9 mouse cellular contexts compared by ENCODE assay signal in genomic region chr2:26341510-26341981, GRCm38 (mm10). TPM values are rescaled to one million over a fixed set of nuclear protein-coding genes. Genes with fewer than 3 reads are reported as not detected.
DNase-seq lines count a peak whose midpoint lies in the region; ATAC-seq lines count a peak whose summit lies in the region.
"Had no signal": no experiment of that assay in that cellular context is flagged by ENCODE, and none has a peak within 500 bp of the region (broad histone marks: within the 10 kb centered on the region; RNA-seq: fewer than 3 reads in every experiment).

No protein-coding gene starts in this region.

- no peaks in the 10 kb centered on the region for H3K27me3 ChIP-seq in kidney, embryonic 15.5 days
- no peaks in the 10 kb centered on the region for H3K27me3 ChIP-seq in embryonic facial prominence, embryonic 14.5 days (replicated peaks; ENCODE audit: control insufficient read depth, insufficient read depth, low read length)
- H3K27me3 ChIP-seq in heart, embryonic 12.5 days (replicated peaks) = no peaks in the 10 kb centered on the region
- H3K27me3 ChIP-seq in liver, embryonic 12.5 days (replicated peaks) = no peaks in the 10 kb centered on the region

- no peak for ATAC-seq in kidney, embryonic 15.5 days (replicated peaks; ENCODE audit: low FRiP score)
- ATAC-seq in embryonic facial prominence, embryonic 14.5 days (ENCODE audit: low read depth) = 0 out of 2 replicates have a peak, but pooled peaks have one; percentile 35
- peak; percentile 48 for ATAC-seq in heart, embryonic 12.5 days (ENCODE audit: insufficient number of reproducible peaks, low FRiP score)
- no peak for ATAC-seq in liver, embryonic 12.5 days

- H3K9ac ChIP-seq in kidney, embryonic 15.5 days = no peak overlapping the region
- H3K9ac ChIP-seq in embryonic facial prominence, embryonic 14.5 days (ENCODE audit: low read depth, low read length) = no peak overlapping the region
- peak overlapping the region; percentile 61 for H3K9ac ChIP-seq in heart, embryonic 12.5 days
- no peak overlapping the region for H3K9ac ChIP-seq in liver, embryonic 12.5 days

- no peak overlapping the region for H3K4me2 ChIP-seq in kidney, embryonic 15.5 days
- H3K4me2 ChIP-seq in embryonic facial prominence, embryonic 14.5 days (ENCODE audit: low read depth, low read length) = no peak overlapping the region
- H3K4me2 ChIP-seq in heart, embryonic 12.5 days = peak overlapping the region; percentile 32
- H3K4me2 ChIP-seq in liver, embryonic 12.5 days = no peak overlapping the region

- no peaks in the 10 kb centered on the region for H3K9me3 ChIP-seq in kidney, embryonic 15.5 days (replicated peaks)
- H3K9me3 ChIP-seq in embryonic facial prominence, embryonic 14.5 days (ENCODE audit: control insufficient read depth, low read length) = no peaks in the 10 kb centered on the region
- H3K9me3 ChIP-seq in heart, embryonic 12.5 days (replicated peaks) = no peaks in the 10 kb centered on the region
- H3K9me3 ChIP-seq in liver, embryonic 12.5 days (replicated peaks) = no peaks in the 10 kb centered on the region
- H3K9me3 ChIP-seq: G1E had no signal

- H3K4me3 ChIP-seq in kidney, embryonic 15.5 days (replicated peaks) = no peak overlapping the region
- H3K4me3 ChIP-seq in embryonic facial prominence, embryonic 14.5 days (ENCODE audit: low read depth, low read length) = no peak overlapping the region
- H3K4me3 ChIP-seq in heart, embryonic 12.5 days = no peak overlapping the region
- no peak overlapping the region for H3K4me3 ChIP-seq in liver, embryonic 12.5 days

- H3K36me3 ChIP-seq in kidney, embryonic 15.5 days = peaks cover 75% of the 10 kb centered on the region
- H3K36me3 ChIP-seq in embryonic facial prominence, embryonic 14.5 days (ENCODE audit: control insufficient read depth, insufficient read depth, low read length) = peaks cover 82% of the 10 kb centered on the region
- peaks cover 77% of the 10 kb centered on the region for H3K36me3 ChIP-seq in heart, embryonic 12.5 days
- peaks cover 16% of the 10 kb centered on the region; the same call in 1 of the 2 replicates for H3K36me3 ChIP-seq in liver, embryonic 12.5 days
- H3K36me3 ChIP-seq: G1E had no signal

- 72% methylated on average over 2 of the region's 2 CpGs for WGBS in kidney, embryonic 15.5 days
- WGBS in embryonic facial prominence, embryonic 14.5 days = 85% methylated on average over 2 of the region's 2 CpGs
- WGBS in heart, embryonic 12.5 days = 51% methylated on average over 2 of the region's 2 CpGs
- WGBS in liver, embryonic 12.5 days (ENCODE audit: insufficient replicate concordance) = 67% methylated on average over 2 of the region's 2 CpGs

- H3K27ac ChIP-seq in kidney, embryonic 15.5 days = peak overlapping the region; percentile 82
- H3K27ac ChIP-seq in embryonic facial prominence, embryonic 14.5 days (replicated peaks; ENCODE audit: low read depth, low read length) = peak overlapping the region; percentile 28
- H3K27ac ChIP-seq in heart, embryonic 12.5 days (ENCODE audit: poor library complexity, severe bottlenecking) = peak overlapping the region; percentile 95
- peak overlapping the region; percentile 55 for H3K27ac ChIP-seq in liver, embryonic 12.5 days

- peaks cover 36% of the 10 kb centered on the region for H3K4me1 ChIP-seq in kidney, embryonic 15.5 days
- H3K4me1 ChIP-seq in embryonic facial prominence, embryonic 14.5 days (ENCODE audit: control insufficient read depth, insufficient read depth, low read length) = no peaks in the 10 kb centered on the region
- peaks cover 51% of the 10 kb centered on the region for H3K4me1 ChIP-seq in heart, embryonic 12.5 days (replicated peaks)
- peaks cover 26% of the 10 kb centered on the region for H3K4me1 ChIP-seq in liver, embryonic 12.5 days

- DNase-seq in kidney, adult 18-20 months = no peak
- DNase-seq in embryonic facial prominence, embryonic 14.5 days (ENCODE audit: low spot score) = no peak
- no peak for DNase-seq in T-cell, adult 2 months (ENCODE audit: low spot score)
- DNase-seq in cerebellum, postnatal 4 days (ENCODE audit: low spot score in 2 of 2) = no peak
- no peak for DNase-seq in Muller cell, postnatal 12 days (ENCODE audit: inconsistent ontology term)

RNA-seq across cellular contexts. Expression of gene Dnlz, which starts 10.4 kb away (rescaled TPM):
- polyA plus RNA-seq in kidney, embryonic 15.5 days (2015; fragmentation: Nextera tagmentation; extraction: Ambion mirVana) = 29.8 and 31.9 TPM in 2 replicates
- 24.2 and 27.6 TPM in 2 replicates for polyA plus RNA-seq in embryonic facial prominence, embryonic 14.5 days (2014; fragmentation: Nextera tagmentation; extraction: Ambion mirVana)
- 31.4 and 33.7 TPM in 2 replicates for polyA plus RNA-seq in heart, embryonic 12.5 days (2016; fragmentation: Nextera tagmentation; extraction: Ambion mirVana)
- polyA plus RNA-seq in liver, embryonic 12.5 days (2016; fragmentation: Nextera tagmentation; extraction: Ambion mirVana) = 16.1 and 17.0 TPM in 2 replicates

RNA-seq across cellular contexts. Expression of gene Card9, which starts 19.2 kb away (rescaled TPM):
- 1.1 and 1.7 TPM in 2 replicates for polyA plus RNA-seq in kidney, embryonic 15.5 days (2015; fragmentation: Nextera tagmentation; extraction: Ambion mirVana)
- polyA plus RNA-seq in embryonic facial prominence, embryonic 14.5 days (2014; fragmentation: Nextera tagmentation; extraction: Ambion mirVana) = 1.3 and 2.1 TPM in 2 replicates
- 0.56 and 0.58 TPM in 2 replicates for polyA plus RNA-seq in heart, embryonic 12.5 days (2016; fragmentation: Nextera tagmentation; extraction: Ambion mirVana)
- 1.2 and 1.3 TPM in 2 replicates for polyA plus RNA-seq in liver, embryonic 12.5 days (2016; fragmentation: Nextera tagmentation; extraction: Ambion mirVana)

RNA-seq across cellular contexts. Expression of gene Gpsm1, which starts 26.2 kb away (rescaled TPM):
- 39.6 and 44.4 TPM in 2 replicates for polyA plus RNA-seq in kidney, embryonic 15.5 days (2015; fragmentation: Nextera tagmentation; extraction: Ambion mirVana)
- polyA plus RNA-seq in embryonic facial prominence, embryonic 14.5 days (2014; fragmentation: Nextera tagmentation; extraction: Ambion mirVana) = 29.3 and 33.8 TPM in 2 replicates
- 38.0 and 39.9 TPM in 2 replicates for polyA plus RNA-seq in heart, embryonic 12.5 days (2016; fragmentation: Nextera tagmentation; extraction: Ambion mirVana)
- polyA plus RNA-seq in liver, embryonic 12.5 days (2016; fragmentation: Nextera tagmentation; extraction: Ambion mirVana) = 8.1 and 8.6 TPM in 2 replicates

RNA-seq across cellular contexts. Expression of gene Snapc4, which starts 38.9 kb away (rescaled TPM):
- 27.9 and 31.3 TPM in 2 replicates for polyA plus RNA-seq in kidney, embryonic 15.5 days (2015; fragmentation: Nextera tagmentation; extraction: Ambion mirVana)
- 20.2 and 22.9 TPM in 2 replicates for polyA plus RNA-seq in embryonic facial prominence, embryonic 14.5 days (2014; fragmentation: Nextera tagmentation; extraction: Ambion mirVana)
- 20.4 and 23.5 TPM in 2 replicates for polyA plus RNA-seq in heart, embryonic 12.5 days (2016; fragmentation: Nextera tagmentation; extraction: Ambion mirVana)
- polyA plus RNA-seq in liver, embryonic 12.5 days (2016; fragmentation: Nextera tagmentation; extraction: Ambion mirVana) = 20.6 and 24.7 TPM in 2 replicates

RNA-seq across cellular contexts. Expression of gene Ccdc187, which starts 47.2 kb away (rescaled TPM):
- 0.04 TPM in 1 of 2 replicates, not detected in the other for polyA plus RNA-seq in kidney, embryonic 15.5 days (2015; fragmentation: Nextera tagmentation; extraction: Ambion mirVana)
- polyA plus RNA-seq in embryonic facial prominence, embryonic 14.5 days (2014; fragmentation: Nextera tagmentation; extraction: Ambion mirVana) = 0.17 and 0.28 TPM in 2 replicates
- polyA plus RNA-seq in heart, embryonic 12.5 days (2016; fragmentation: Nextera tagmentation; extraction: Ambion mirVana) = 0.05 and 0.09 TPM in 2 replicates
- 0.01 and 0.02 TPM in 2 replicates for polyA plus RNA-seq in liver, embryonic 12.5 days (2016; fragmentation: Nextera tagmentation; extraction: Ambion mirVana)
- polyA plus RNA-seq: G1E had no signal

Comparison
In these comparisons a context has a peak if more than half of its experiments do, and no peak if none do; other contexts are left out.
1. ATAC-seq: peak in embryonic facial prominence, embryonic 14.5 days (single experiment) and heart, embryonic 12.5 days (single experiment); none in kidney, embryonic 15.5 days (single experiment) and liver, embryonic 12.5 days (single experiment).
2. H3K27ac ChIP-seq: peak in every context shown above with its lines; median percentile 95 in heart, embryonic 12.5 days; 82 in kidney, embryonic 15.5 days; 55 in liver, embryonic 12.5 days; 28 in embryonic facial prominence, embryonic 14.5 days.